Mouse (Mus musculus) heart, embryonic 11.5 days (tissue): ENCODE measurements around the gene Rnase13. TPM values are rescaled to one million over a fixed set of nuclear protein-coding genes. Genes with fewer than 3 reads are reported as not detected.

Experiments
- ATAC-seq: fragments of 200-750 bp; cut with Nextera tagmentation; replicated peaks from 2 replicates; pipeline ENCODE4 v1.8.0; 2017; ENCODE audit warnings: moderate library complexity; ENCODE audit not compliant: insufficient number of reproducible peaks, low FRiP score, low TSS enrichment
- H3K27ac ChIP-seq: fragments of 300-500 bp; sonication (generic); 2 replicates; pipeline ENCODE4 v1.5.1; 2014; ENCODE audit warnings: mild to moderate bottlenecking, low read depth, low read length
- H3K27me3 ChIP-seq: fragments of 300-500 bp; sonication (generic); 2 replicates; pipeline ENCODE4 v1.6.1; 2014; ENCODE audit warnings: mild to moderate bottlenecking, low read length, mixed read lengths; ENCODE audit not compliant: control insufficient read depth, insufficient read depth
- H3K36me3 ChIP-seq: fragments of 300-500 bp; sonication (generic); 2 replicates; pipeline ENCODE4 v1.6.1; 2014; ENCODE audit warnings: mild to moderate bottlenecking, low read length, moderate library complexity, mixed read lengths; ENCODE audit not compliant: control insufficient read depth, insufficient read depth
- H3K4me1 ChIP-seq: fragments of 300-500 bp; sonication (generic); 2 replicates; pipeline ENCODE4 v1.6.1; 2014; ENCODE audit warnings: low read length; ENCODE audit not compliant: control insufficient read depth, insufficient read depth
- H3K4me2 ChIP-seq: fragments of 300-500 bp; sonication (generic); 2 replicates; pipeline ENCODE4 v1.6.1; 2014; ENCODE audit warnings: mild to moderate bottlenecking, moderate library complexity
- H3K4me3 ChIP-seq: fragments of 300-500 bp; sonication (generic); 2 replicates; pipeline ENCODE4 v1.5.1; 2014; ENCODE audit warnings: low read depth, low read length
- H3K9ac ChIP-seq: fragments of 300-500 bp; sonication (generic); 2 replicates; pipeline ENCODE4 v1.6.1; 2014; ENCODE audit warnings: mild to moderate bottlenecking, low read depth, low read length, moderate library complexity
- H3K9me3 ChIP-seq: fragments of 300-500 bp; sonication (generic); replicated peaks from 2 replicates; pipeline ENCODE4 v1.6.1; 2016; ENCODE audit warnings: low read length; ENCODE audit not compliant: control insufficient read depth
- WGBS: fragments of 180-500 bp; shearing (Covaris S2); extraction: QIAGEN DNeasy Blood & Tissue Kit; methylation state at CpG from one replicate; pipeline ENCODE4 v1.1.7; 2014; ENCODE audit not compliant: insufficient replicate concordance; 5-methylcytosine and 5-hydroxymethylcytosine counted together
- polyA plus RNA-seq: library from polyadenylated mRNA; unstranded; fragments of >200 nt; fragmentation: Nextera tagmentation; extraction: Ambion mirVana; gene quantifications from 2 replicates; pipeline ENCODE4 v1.2.1, GENCODE M21; 2014

Rnase13 gene
- not detected in 2 replicates for polyA plus RNA-seq

DNA sequence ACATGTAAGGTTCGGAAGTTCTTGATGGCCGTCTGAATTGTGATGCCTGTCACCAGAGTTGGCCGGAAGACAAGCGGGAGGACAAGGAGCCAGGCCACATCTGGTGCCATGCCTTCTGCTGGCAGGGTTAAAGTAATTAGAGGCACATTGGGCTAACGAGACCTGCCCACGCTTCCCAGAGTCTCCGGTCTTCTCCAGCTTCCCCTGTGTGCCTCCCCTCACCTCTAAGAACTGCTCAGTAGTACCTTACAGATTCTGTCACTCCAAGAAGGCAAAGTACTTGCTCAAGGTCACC is at the start of gene Rnase13:
TSS of gene Rnase13 (minus strand) at position 203 of the 295 bp plus-strand sequence.
- 81% methylated on average over 7 of the region's 7 CpGs for WGBS
- no peak for ATAC-seq

DNA sequence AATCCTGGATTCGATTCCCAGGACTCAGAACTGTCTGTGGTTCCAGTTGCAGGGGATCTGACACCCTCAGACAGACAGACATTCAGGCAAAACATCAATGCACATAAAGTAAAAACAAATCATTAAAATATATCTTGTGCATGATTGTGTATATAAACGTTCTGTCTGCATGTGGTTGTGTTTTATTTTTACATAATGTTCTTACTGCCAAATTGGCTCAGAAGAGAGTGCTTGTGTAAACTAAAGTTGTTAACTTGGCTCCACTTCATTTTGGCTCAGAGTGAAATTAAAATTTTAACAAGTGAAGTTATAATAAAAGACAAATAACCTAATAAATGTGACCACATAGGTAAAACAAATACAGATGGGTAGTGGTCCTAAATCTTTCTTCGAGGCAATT is 44.8 kb upstream of the Rnase13 start:
- 89% methylated on average over 3 of the region's 3 CpGs for WGBS
- Histone ChIP-seq H3K9me3 (no peaks in the 10 kb centered on the region), H3K27ac (no peak overlapping the region), H3K27me3 (no peaks in the 10 kb centered on the region), H3K4me3 (no peak overlapping the region), H3K9ac (no peak overlapping the region), H3K4me2 (no peak overlapping the region), H3K36me3 (no peaks in the 10 kb centered on the region), H3K4me1 (no peaks in the 10 kb centered on the region; the same call in 1 of the 2 replicates)
- no peak for ATAC-seq

More for the DNA sequence above, at the start of gene Rnase13:
- H3K9me3 ChIP-seq = no peaks in the 10 kb centered on the region
- H3K4me1 ChIP-seq = peaks cover 5% of the 10 kb centered on the region; the same call in 1 of the 2 replicates
- 0 out of 2 replicates have a peak, but pooled peaks cover 2% of the 10 kb centered on the region for H3K27me3 ChIP-seq
- no peak within 1 kb of the TSS for H3K4me3 ChIP-seq
- no peak within 1 kb of the TSS for H3K27ac ChIP-seq
- no peaks in the 10 kb centered on the region for H3K36me3 ChIP-seq
- no peak within 1 kb of the TSS for H3K4me2 ChIP-seq
- H3K9ac ChIP-seq = no peak within 1 kb of the TSS

DNA sequence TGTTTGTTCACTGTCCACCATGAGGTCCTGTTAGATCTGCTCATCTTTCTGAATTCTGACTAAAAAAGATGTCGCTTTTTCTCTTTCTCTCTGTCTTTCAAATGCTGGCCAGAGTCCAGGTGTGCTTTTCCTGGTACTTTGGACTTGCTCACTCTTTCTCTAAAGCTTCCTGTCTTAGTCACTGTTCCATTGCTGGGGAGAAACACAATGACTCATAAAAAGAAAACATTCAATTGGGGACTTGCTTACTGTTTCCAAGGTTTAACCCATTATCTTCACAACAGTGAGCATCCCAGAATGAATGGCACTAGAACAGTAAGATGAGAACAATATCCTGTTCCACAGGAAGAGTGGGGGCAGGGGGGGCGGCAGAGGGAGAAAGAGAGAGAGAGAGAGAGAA is 37.7 kb upstream of the Rnase13 start:
- Histone ChIP-seq H3K27me3 (no peaks in the 10 kb centered on the region), H3K4me2 (no peak overlapping the region), H3K27ac (no peak overlapping the region), H3K9ac (no peak overlapping the region), H3K4me3 (no peak overlapping the region), H3K36me3 (no peaks in the 10 kb centered on the region), H3K9me3 (no peaks in the 10 kb centered on the region), H3K4me1 (peaks cover 4% of the 10 kb centered on the region; the same call in 1 of the 2 replicates)
- ATAC-seq = no peak
- WGBS = 78% methylated on average over 2 of the region's 2 CpGs

DNA sequence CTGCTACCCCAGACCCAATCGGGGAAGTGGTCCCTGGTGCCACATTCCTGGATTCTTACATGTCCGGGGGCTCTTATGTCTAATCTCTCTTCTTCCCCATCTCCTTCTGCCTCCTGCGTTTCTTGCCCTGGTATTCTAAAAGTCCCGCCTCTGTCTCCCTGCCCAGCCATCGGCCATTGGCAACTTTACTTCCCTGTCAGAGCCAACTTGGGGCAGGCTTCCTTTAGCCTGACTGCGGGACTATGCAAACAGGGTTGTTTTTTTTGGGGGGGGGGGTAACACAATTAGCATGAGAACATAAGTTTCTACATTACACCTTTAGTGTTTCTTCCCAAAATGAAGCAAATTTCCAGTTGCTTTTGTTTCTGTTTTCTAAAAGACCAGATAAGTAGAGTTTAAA is 20.8 kb upstream of the Rnase13 start:
- Histone ChIP-seq H3K27ac (no peak overlapping the region), H3K4me1 (no peaks in the 10 kb centered on the region), H3K27me3 (no peaks in the 10 kb centered on the region), H3K9me3 (no peaks in the 10 kb centered on the region), H3K36me3 (no peaks in the 10 kb centered on the region), H3K9ac (no peak overlapping the region), H3K4me3 (no peak overlapping the region), H3K4me2 (no peak overlapping the region)
- no peak for ATAC-seq
- WGBS = 67% methylated on average over 6 of the region's 6 CpGs

DNA sequence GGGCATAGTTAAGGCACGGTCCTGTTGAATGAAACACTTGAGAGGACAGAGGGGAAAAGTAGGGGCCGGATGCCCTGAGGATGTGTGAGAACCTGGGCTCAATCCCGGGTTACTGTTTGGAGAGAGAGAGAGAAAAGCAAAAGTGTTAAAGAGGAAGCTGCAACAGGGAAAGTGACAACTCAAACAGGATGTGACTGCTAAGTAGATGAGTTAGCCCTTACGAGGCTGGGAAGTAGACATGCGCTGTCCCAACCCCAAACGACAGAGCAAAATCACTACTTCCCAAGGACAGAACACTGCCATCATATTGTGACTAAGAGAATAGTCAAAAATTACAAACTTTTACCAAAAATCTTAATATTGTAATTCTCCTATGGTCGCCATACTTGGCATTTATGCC is 19.7 kb upstream of the Rnase13 start:
- 47% methylated on average over 7 of the region's 7 CpGs for WGBS
- H3K4me1 ChIP-seq = no peaks in the 10 kb centered on the region
- no peak overlapping the region for H3K9ac ChIP-seq
- H3K27me3 ChIP-seq = no peaks in the 10 kb centered on the region
- H3K4me3 ChIP-seq = no peak overlapping the region
- no peaks in the 10 kb centered on the region for H3K36me3 ChIP-seq
- no peak overlapping the region for H3K4me2 ChIP-seq
- 0 out of 2 replicates have a peak, but pooled peaks cover 2% of the 10 kb centered on the region for H3K9me3 ChIP-seq
- ATAC-seq = no peak
- no peak overlapping the region for H3K27ac ChIP-seq

DNA sequence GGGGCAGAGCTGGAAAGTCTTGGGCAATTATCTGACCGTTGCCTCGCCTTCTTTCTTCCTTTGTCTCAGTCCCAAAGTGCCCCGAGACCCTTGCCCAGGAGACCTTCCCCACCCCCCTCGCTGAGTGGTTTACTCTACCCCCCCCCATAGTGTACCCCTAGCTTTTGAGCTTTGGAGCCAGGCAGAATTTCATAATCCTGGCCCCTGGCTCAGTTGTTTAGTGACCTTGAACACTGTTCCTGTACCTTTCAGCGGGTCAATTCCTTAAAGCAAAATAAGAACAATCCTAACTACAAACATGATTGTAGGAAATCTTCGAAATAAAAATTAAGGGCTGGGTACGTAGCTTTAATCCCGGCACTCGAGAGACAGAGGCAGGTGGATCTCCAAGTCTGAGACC is 19.0 kb upstream of the Rnase13 start:
- Histone ChIP-seq H3K4me1 (no peaks in the 10 kb centered on the region), H3K27ac (no peak overlapping the region), H3K9ac (no peak overlapping the region), H3K27me3 (no peaks in the 10 kb centered on the region), H3K9me3 (0 out of 2 replicates have a peak, but pooled peaks cover 2% of the 10 kb centered on the region), H3K4me2 (no peak overlapping the region), H3K36me3 (no peaks in the 10 kb centered on the region), H3K4me3 (no peak overlapping the region)
- 64% methylated on average over 9 of the region's 9 CpGs for WGBS
- ATAC-seq = no peak

DNA sequence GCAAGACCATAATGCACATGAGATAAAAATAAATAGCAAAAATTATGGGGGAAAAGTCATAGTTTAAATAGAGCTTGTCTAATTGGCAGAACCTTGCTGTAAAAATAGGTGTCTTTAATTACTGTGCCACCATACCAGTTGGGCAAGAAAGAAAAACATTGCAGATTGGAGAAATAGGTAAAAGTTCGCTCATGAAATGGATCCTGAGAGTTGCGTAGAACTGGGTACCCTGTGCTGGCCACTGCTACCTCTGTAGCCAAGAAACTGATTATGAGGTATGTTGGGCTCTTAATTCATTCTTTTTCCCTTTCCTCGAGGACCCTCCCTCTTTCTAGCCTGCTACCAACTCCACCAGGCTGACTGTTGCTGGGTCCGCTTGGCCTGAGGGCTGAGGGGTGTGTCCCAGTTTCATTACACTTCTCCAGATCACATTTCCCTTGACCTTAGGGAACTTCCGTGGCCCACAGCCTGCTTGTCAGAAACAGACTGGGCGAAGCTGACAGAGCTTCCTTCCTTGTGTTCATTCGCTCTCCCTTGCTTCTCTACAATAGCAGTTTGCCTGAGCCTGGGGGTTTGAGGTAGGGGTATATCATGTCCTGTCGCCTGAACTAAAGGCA is 18.5 kb upstream of the Rnase13 start:
- H3K36me3 ChIP-seq = no peaks in the 10 kb centered on the region
- no peaks in the 10 kb centered on the region for H3K4me1 ChIP-seq
- H3K4me3 ChIP-seq = no peak overlapping the region
- H3K9ac ChIP-seq = no peak overlapping the region
- WGBS = 41% methylated on average over 8 of the region's 8 CpGs
- no peak overlapping the region for H3K4me2 ChIP-seq
- no peak overlapping the region for H3K27ac ChIP-seq
- no peak for ATAC-seq
- no peaks in the 10 kb centered on the region for H3K27me3 ChIP-seq
- 0 out of 2 replicates have a peak, but pooled peaks cover 2% of the 10 kb centered on the region for H3K9me3 ChIP-seq

DNA sequence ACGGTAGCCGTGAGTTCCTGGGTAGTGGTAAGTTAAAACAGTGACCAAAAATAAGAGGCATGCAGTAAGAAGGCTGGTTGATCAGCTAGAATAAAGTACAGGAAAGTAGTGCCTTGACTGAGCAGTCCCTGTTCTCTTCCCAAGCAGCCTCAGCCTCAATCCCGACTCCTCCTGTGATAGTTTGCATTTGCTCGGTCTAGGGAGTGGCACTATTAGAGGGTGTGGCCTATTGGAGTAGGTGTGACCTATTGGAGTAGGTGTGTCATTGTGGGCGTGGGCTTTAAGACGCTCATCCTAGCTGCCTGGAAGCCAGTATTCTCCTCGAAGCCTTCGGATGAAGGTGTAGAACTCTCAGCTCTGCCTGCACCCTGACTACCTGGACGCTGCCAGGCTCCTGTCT is 16.4 kb upstream of the Rnase13 start:
- Histone ChIP-seq H3K4me2 (no peak overlapping the region), H3K36me3 (no peaks in the 10 kb centered on the region), H3K9ac (no peak overlapping the region), H3K4me1 (no peaks in the 10 kb centered on the region), H3K4me3 (no peak overlapping the region), H3K27me3 (no peaks in the 10 kb centered on the region), H3K9me3 (0 out of 2 replicates have a peak, but pooled peaks cover 2% of the 10 kb centered on the region), H3K27ac (no peak overlapping the region)
- 84% methylated on average over 9 of the region's 9 CpGs for WGBS
- ATAC-seq = no peak
